Mouse (Mus musculus): Measurements from ENCODE around the gene Mmd. TPM values are rescaled to one million over a fixed set of nuclear protein-coding genes. Genes with fewer than 3 reads are reported as not detected.
A peak's percentile ranks its signal among the peaks of the same experiment; 100 is the strongest.
"Not testable (repeated sequence)": the region's sequence is repeated elsewhere in the genome, so short reads cannot be mapped to it uniquely, and the experiment has no call there.

Gene Mmd
- total RNA-seq, 2 experiments from 2014 or later, result 9.2 to 9.5 TPM

- intact Hi-C loops (cut with DNase I), result no loop called here
- no peak for TF ChIP-seq CTCF (IDR thresholded peaks at IDR 0.05)
- no peak for DNase-seq
- Histone ChIP-seq H3K27ac (no peak overlapping the region), H3K4me3 (no peak overlapping the region)
Measured at GRCm38 (mm10) chr11:90274187-90274586, 24.9 kb downstream of the Mmd start.

GRCm38 (mm10) chr11:90275663-90276062, 26.4 kb downstream of the Mmd start:
- DNase-seq, result peak; percentile 81
- TF ChIP-seq CTCF (IDR thresholded peaks at IDR 0.05), result no peak
- Histone ChIP-seq H3K4me3 (peak overlapping the region; percentile 7; the same call in 1 of the 2 replicates), H3K27ac (peak overlapping the region; percentile 86)
- intact Hi-C loops (cut with DNase I), result no loop called here

GRCm38 (mm10) chr11:90276150-90276549, 26.9 kb downstream of the Mmd start:
- TF ChIP-seq CTCF (IDR thresholded peaks at IDR 0.05), result no peak
- H3K27ac ChIP-seq, result peak overlapping the region; percentile 86
- DNase-seq, result peak; percentile 64
- peak overlapping the region; percentile 47 for H3K4me3 ChIP-seq
- intact Hi-C loops (cut with DNase I), result no loop called here

- intact Hi-C loops (cut with DNase I), result no loop called here
- Histone ChIP-seq H3K27ac (peak overlapping the region; percentile 86), H3K4me3 (peak overlapping the region; percentile 47)
- no peak for TF ChIP-seq CTCF (IDR thresholded peaks at IDR 0.05)
- DNase-seq, result peak; percentile 84
Measured at GRCm38 (mm10) chr11:90276561-90276960, 27.3 kb downstream of the Mmd start.

- intact Hi-C loops (cut with DNase I), result no loop called here
- DNase-seq, result no peak
- no peak for TF ChIP-seq CTCF (IDR thresholded peaks at IDR 0.05)
- Histone ChIP-seq H3K27ac (no peak overlapping the region), H3K4me3 (no peak overlapping the region)
Measured at GRCm38 (mm10) chr11:90280069-90280468, 30.8 kb downstream of the Mmd start.

- H3K4me3 ChIP-seq; intact Hi-C loops (cut with DNase I): not testable (repeated sequence)
- 0 out of 2 replicates have a peak, but pooled peaks have one; percentile 8 for TF ChIP-seq CTCF (IDR thresholded peaks at IDR 0.05)
Measured at GRCm38 (mm10) chr11:90281943-90282342, 32.7 kb downstream of the Mmd start.

GRCm38 (mm10) chr11:90283159-90283558, 33.9 kb downstream of the Mmd start:
- H3K27ac ChIP-seq, result no peak overlapping the region
- intact Hi-C loops (cut with DNase I), result no loop called here
- TF ChIP-seq CTCF (IDR thresholded peaks at IDR 0.05), result no peak
- DNase-seq, result no peak
- no peak overlapping the region for H3K4me3 ChIP-seq

More at GRCm38 (mm10) chr11:90281943-90282342, 32.7 kb downstream of the Mmd start:
- not testable (repeated sequence) for DNase-seq, H3K27ac ChIP-seq

- no peak for DNase-seq
- no peak for TF ChIP-seq CTCF (IDR thresholded peaks at IDR 0.05)
- intact Hi-C loops (cut with DNase I), result no loop called here
- Histone ChIP-seq H3K27ac (no peak overlapping the region), H3K4me3 (no peak overlapping the region)
Measured at GRCm38 (mm10) chr11:90283601-90284000, 34.3 kb downstream of the Mmd start.

- no peak overlapping the region for H3K27ac ChIP-seq
- no peak for DNase-seq
- intact Hi-C loops (cut with DNase I), result no loop called here
- TF ChIP-seq CTCF (IDR thresholded peaks at IDR 0.05), result no peak
- no peak overlapping the region for H3K4me3 ChIP-seq
Measured at GRCm38 (mm10) chr11:90284079-90284478, 34.8 kb downstream of the Mmd start.

GRCm38 (mm10) chr11:90284623-90285022, 35.4 kb downstream of the Mmd start:
- intact Hi-C loops (cut with DNase I), result no loop called here
- no peak for TF ChIP-seq CTCF (IDR thresholded peaks at IDR 0.05)

GRCm38 (mm10) chr11:90286550-90287154, 37.4 kb downstream of the Mmd start:
- no peak for TF ChIP-seq CTCF (IDR thresholded peaks at IDR 0.05)
- Histone ChIP-seq H3K27ac (no peak overlapping the region), H3K4me3 (no peak overlapping the region)
- no peak for DNase-seq
- intact Hi-C loops (cut with DNase I), result no loop called here

More at GRCm38 (mm10) chr11:90284623-90285022, 35.4 kb downstream of the Mmd start:
- Histone ChIP-seq H3K27ac (no peak overlapping the region), H3K4me3 (no peak overlapping the region)
- DNase-seq, result no peak

- intact Hi-C loops (cut with DNase I), result no loop called here
- no peak for TF ChIP-seq CTCF (IDR thresholded peaks at IDR 0.05)
- no peak overlapping the region for H3K27ac ChIP-seq
- no peak for DNase-seq
- H3K4me3 ChIP-seq, result no peak overlapping the region
Measured at GRCm38 (mm10) chr11:90291156-90291555, 41.9 kb downstream of the Mmd start.

GRCm38 (mm10) chr11:90292766-90293165, 43.5 kb downstream of the Mmd start:
- DNase-seq, result no peak
- intact Hi-C loops (cut with DNase I), result no loop called here

GRCm38 (mm10) chr11:90294622-90295021, 45.4 kb downstream of the Mmd start:
- no peak overlapping the region for H3K27ac ChIP-seq
- no peak for TF ChIP-seq CTCF (IDR thresholded peaks at IDR 0.05)
- H3K4me3 ChIP-seq, result no peak overlapping the region
- intact Hi-C loops (cut with DNase I), result no loop called here
- DNase-seq, result no peak

More at GRCm38 (mm10) chr11:90292766-90293165, 43.5 kb downstream of the Mmd start:
- no peak overlapping the region for H3K27ac ChIP-seq
- TF ChIP-seq CTCF (IDR thresholded peaks at IDR 0.05), result no peak
- no peak overlapping the region for H3K4me3 ChIP-seq

Data from gastrocnemius, adult 2 months (tissue).